Mouse (Mus musculus) adrenal gland, adult 2 months (tissue): ENCODE results near the gene Orm2. TPM values are rescaled to one million over a fixed set of nuclear protein-coding genes. Genes with fewer than 3 reads are reported as not detected.

Experiments used
- DNase-seq: peaks from one replicate; pipeline ENCODE4 v3.0.0; 2021
- polyA plus RNA-seq: library from polyadenylated mRNA; depleted of rRNA; stranded (reverse); fragments of >200 nt; gene quantifications from 2 replicates; pipeline ENCODE4 v1.2.3, GENCODE M21; 2012; rRNA removed
- total RNA-seq, 2 experiments: library from RNA; stranded (reverse); gene quantifications; 2 replicates each; pipeline ENCODE4 v1.2.3; 2021

The Orm2 gene
- total and polyA plus RNA-seq, 3 experiments, result 0.51 to 8.2 (median 3.9) TPM

GRCm38 (mm10) chr4:63405683-63406082, 43.4 kb downstream of the Orm2 start:
- no peak for DNase-seq

- no peak for DNase-seq
Observed at GRCm38 (mm10) chr4:63408247-63408646, 46.0 kb downstream of the Orm2 start.

DNA sequence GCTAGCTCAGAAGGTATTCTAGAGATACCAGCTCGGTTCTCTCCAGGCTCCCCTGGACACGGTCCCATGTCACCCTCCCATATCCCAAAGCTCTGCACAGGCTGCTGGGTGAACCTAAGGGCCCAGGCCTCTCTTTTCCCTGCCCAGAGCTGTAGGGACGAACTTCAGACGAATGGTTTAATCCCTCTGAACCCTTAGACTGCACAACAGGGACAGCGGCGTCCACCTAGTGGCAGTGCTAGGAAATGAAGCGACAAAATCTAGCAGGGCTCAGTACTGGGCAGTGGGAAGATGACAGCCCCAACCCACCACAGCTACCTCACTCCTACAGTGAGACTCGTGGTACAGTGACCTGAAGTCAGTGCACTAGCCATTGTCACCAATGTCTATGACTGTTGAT, 46.4 kb downstream of the Orm2 start:
- DNase-seq, result peak; percentile 55

GRCm38 (mm10) chr4:63409317-63409907, 47.2 kb downstream of the Orm2 start:
- DNase-seq, result no peak

DNA sequence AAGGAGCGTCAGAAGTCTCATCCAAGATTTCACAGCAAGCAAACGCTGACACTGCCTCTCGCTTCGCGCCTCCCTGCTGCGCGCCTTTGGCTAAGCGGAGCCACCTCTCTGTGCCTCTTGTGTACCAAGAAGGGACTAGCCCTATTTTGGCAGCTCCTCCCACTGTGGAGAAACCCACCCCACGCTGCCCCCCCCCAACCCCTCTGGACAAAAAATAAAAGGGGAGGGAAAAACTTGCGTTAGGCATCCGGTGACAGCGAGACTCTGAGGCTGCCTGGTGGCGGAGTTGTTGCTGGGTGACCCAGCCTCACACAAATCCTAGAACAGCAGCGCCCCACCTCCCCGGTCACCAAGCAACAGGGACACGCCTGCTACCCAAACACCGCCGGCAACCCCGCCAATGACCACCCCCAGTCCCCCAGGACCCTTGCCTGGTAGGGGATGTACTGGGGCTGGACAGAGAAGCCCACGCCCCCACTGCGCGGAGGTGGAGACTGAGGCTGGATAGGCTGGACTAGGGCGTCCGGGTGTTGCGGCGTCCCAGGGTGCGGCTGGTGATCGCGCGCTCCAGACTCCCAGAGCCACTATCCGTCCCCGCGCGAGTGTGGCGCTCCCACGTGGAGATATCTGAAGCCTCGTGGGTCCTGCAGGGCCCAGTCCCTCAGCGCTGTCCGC, 47.8 kb downstream of the Orm2 start:
- DNase-seq, result no peak

DNA sequence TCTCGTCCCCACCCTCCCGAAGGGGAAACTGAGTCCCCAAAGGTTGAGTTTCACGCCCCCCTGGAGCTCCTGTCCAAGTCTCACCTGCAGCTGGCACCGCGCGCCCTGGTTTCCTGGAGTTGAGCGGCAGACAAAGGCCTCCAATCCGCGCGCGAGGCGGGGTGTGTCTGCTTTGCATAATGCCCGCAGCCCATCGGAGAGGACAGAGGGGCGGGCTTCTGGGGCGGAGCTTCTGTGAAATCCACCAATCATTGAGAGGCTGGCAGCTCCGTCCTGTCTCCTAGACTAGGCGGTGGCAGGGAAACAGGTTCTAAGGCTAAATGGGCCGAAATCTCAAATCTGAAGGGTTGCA, 48.3 kb downstream of the Orm2 start:
- DNase-seq, result peak; percentile 96

DNA sequence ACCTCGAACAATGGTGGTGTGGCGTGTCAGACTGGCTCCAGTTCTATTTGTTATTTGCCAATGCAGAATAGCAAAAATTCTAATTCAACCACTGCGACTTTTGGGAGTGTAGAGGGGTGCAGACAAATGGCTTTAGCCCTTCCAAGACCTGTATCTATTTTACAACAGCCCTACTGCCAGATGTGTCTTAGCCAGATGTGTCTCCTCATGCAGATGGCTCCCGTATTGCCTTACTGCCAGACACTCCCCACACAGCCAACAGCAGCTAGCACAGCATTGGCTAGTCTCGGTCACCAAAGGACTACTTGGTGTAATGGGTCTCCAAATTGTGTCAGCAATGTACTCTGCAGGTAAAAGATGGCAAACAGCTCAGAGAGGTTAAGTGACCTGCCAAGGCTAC, 49.0 kb downstream of the Orm2 start:
- DNase-seq, result no peak

- DNase-seq, result no peak
Observed at GRCm38 (mm10) chr4:63414951-63415350, 52.7 kb downstream of the Orm2 start.

Other genes with a start within 250 kb of the Orm2 start
- gene Ambp, start 207.7 kb upstream of the Orm2 start, total RNA-seq, result 1 to 10 TPM in 1 of 2 experiments, under 1 TPM in 1; 0.38 to 7.1 TPM
- gene Ambp, start 207.7 kb upstream of the Orm2 start, polyA plus RNA-seq, result 0.61 TPM in 1 of 2 replicates, not detected in the other
- not detected for gene Kif12, start 190.3 kb upstream of the Orm2 start, total RNA-seq
- gene Kif12, start 190.3 kb upstream of the Orm2 start, polyA plus RNA-seq, result 0.26 TPM in 1 of 2 replicates, not detected in the other
- 10 to 100 TPM in 1 of 2 experiments, 1 to 10 TPM in 1; 8.4 to 13.0 TPM for gene Col27a1, start 148.4 kb upstream of the Orm2 start, total RNA-seq
- 12.9 and 14.9 TPM in 2 replicates for gene Col27a1, start 148.4 kb upstream of the Orm2 start, polyA plus RNA-seq
- gene Orm1, start 17.9 kb upstream of the Orm2 start, total RNA-seq, result 10 to 100 TPM; 38.2 to 61.8 TPM
- 13.8 and 18.0 TPM in 2 replicates for gene Orm1, start 17.9 kb upstream of the Orm2 start, polyA plus RNA-seq
- 10 to 100 TPM; 11.7 to 12.3 TPM for gene Orm3, start 6.3 kb upstream of the Orm2 start, total RNA-seq
- gene Orm3, start 6.3 kb upstream of the Orm2 start, polyA plus RNA-seq, result 1.8 and 2.2 TPM in 2 replicates
- gene Akna, start 40.9 kb downstream of the Orm2 start, total RNA-seq, result 1 to 10 TPM; 3.9 to 4.7 TPM
- gene Akna, start 40.9 kb downstream of the Orm2 start, polyA plus RNA-seq, result 5.1 and 5.6 TPM in 2 replicates
- 10 to 100 TPM; 51.5 to 57.1 TPM for gene Whrn, start 133.5 kb downstream of the Orm2 start, total RNA-seq
- gene Whrn, start 133.5 kb downstream of the Orm2 start, polyA plus RNA-seq, result 96.9 and 101 TPM in 2 replicates
- 100 to 1,000 TPM; 166 to 207 TPM for gene Atp6v1g1, start 182.3 kb downstream of the Orm2 start, total RNA-seq
- gene Atp6v1g1, start 182.3 kb downstream of the Orm2 start, polyA plus RNA-seq, result 21.2 and 22.1 TPM in 2 replicates
- 10 to 100 TPM; 10.4 to 12.6 TPM for gene Tmem268, start 196.3 kb downstream of the Orm2 start, total RNA-seq
- gene Tmem268, start 196.3 kb downstream of the Orm2 start, polyA plus RNA-seq, result 7.5 and 7.7 TPM in 2 replicates
- not detected for gene Gm11213, start 242.8 kb downstream of the Orm2 start, total RNA-seq
- not detected in 2 replicates for gene Gm11213, start 242.8 kb downstream of the Orm2 start, polyA plus RNA-seq